Mouse (Mus musculus) yolk sac, embryonic 10.5 days (tissue): ENCODE measurements around the gene Olfr168.
"Not testable (repeated sequence)": the region's sequence is repeated elsewhere in the genome, so short reads cannot be mapped to it uniquely, and the experiment has no call there.

Experiments
- DNase-seq: peaks from one replicate; pipeline ENCODE4 v3.0.0-alpha.2; 2017; ENCODE audit warnings: low spot score

Gene Olfr168

GRCm38 (mm10) chr16:19535455-19535854 is at the start of gene Olfr168:
Olfr168 (minus strand) TSS chr16:19535555.
- DNase-seq = no peak

DNA sequence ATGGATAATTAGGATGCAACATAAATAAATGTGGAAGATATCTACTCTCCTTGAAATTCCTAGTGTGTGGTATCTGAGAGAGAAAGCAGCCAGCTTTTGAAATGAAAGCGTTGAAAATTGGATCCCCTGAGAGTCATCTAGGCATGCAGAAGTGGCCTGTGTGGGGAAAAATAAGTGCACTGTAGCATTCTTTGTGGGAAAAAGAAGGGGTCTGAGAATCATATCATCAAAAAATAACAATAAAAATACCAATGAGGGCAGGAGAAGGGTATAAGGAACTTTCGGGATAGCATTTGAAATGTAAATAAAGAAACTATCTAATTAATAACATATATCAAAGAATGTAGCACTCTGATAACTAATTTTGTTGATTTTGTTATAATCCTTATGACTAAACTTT is 36.4 kb upstream of the Olfr168 start, which contains the start of gene Olfr169:
Olfr169 (minus strand) TSS at position 101 of the 400 bp plus-strand sequence.
- not testable (repeated sequence) for DNase-seq

DNA sequence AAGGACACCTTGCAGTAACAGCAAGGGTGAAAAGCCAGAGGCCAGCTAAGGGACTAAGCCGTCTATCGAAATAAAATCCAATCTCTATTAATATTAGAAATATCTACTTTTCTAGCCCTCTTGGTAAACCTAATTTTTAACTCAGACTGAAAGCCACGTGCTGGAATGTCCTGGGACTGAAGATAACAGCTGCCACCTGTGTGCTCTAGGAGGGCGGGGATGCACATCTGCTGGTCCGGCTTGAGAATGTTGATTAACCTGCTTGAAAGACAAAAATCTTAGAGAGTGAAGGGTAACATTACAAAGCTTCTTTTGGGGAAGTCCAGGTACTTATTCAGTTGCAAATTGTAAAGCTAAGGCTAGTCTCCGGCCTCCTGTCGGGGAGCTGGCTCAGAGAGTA is 18.1 kb upstream of the Olfr168 start:
- DNase-seq = not testable (repeated sequence)

DNA sequence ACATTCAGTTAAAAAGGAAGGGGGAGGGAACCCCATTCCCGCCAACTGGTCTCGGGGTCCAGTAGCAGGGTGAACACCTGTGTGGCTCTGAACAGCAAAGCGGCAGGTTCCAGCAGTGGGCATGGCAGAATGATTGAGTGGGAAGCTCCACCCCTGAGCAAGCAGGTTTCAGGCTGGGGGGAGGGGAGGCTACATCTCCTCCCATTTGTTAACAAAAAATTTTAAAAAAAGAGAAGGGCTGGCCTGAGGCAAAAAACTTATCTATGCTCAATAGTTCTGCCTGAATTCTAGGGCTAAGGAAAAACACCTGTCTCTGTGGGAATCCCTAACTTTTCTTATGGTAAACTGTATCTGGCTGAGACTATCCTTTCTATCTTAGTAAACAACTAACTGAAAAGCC is 16.9 kb upstream of the Olfr168 start:
- DNase-seq = not testable (repeated sequence)

- no peak for DNase-seq
Measured at GRCm38 (mm10) chr16:19522166-19522565, 13.2 kb downstream of the Olfr168 start, which contains the start of gene Olfr167. Olfr167 (minus strand) TSS chr16:19522266.

DNA sequence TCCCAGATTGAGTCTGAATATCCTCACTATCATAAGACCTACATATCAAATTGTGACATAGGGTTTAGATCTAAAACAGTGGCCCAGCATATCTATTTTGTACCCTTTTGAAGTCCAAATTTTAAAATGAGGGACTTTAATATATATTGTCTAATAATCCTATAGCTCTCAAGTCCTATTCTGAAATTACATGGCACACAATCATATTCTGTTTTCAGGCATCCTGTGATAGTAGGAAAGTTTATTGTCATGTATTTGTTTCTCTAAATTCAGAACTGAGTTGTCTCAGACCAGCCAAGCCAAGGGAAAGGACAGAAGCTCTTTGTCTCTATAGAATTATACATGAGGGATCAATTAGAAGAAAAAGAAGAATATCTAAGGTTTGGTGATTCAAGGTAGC is 52.0 kb downstream of the Olfr168 start, which contains the start of gene Olfr166:
Olfr166 (plus strand) TSS at position 301 of the 400 bp plus-strand sequence.
- no peak for DNase-seq
